Mouse (Mus musculus): Measurements from ENCODE around the gene Itgbl1. TPM values are rescaled to one million over a fixed set of nuclear protein-coding genes. Genes with fewer than 3 reads are reported as not detected.

Gene Itgbl1
- polyA plus RNA-seq, 1 experiment = 0.13 TPM

GRCm38 (mm10) chr14:123927903-123928302 is 268.1 kb downstream of the Itgbl1 start:
- Histone ChIP-seq H3K4me3 (no peak overlapping the region), H3K4me2 (ENCODE audit: low read depth) (no peak overlapping the region), H3K79me2 (ENCODE audit: control insufficient read depth, insufficient read depth) (no peaks in the 10 kb centered on the region), H3K36me3 (ENCODE audit: control insufficient read depth, insufficient read depth) (no peaks in the 10 kb centered on the region), H3K27me3 (ENCODE audit: control insufficient read depth, insufficient read depth, insufficient read length) (no peaks in the 10 kb centered on the region), H3ac (ENCODE audit: control insufficient read depth, insufficient read length) (no peak overlapping the region)
- TF ChIP-seq E2F4 (IDR thresholded peaks at IDR 0.05; ENCODE audit: insufficient read depth) (no peak), TCF12 (IDR thresholded peaks at IDR 0.05; ENCODE audit: insufficient read depth, poor library complexity, severe bottlenecking) (no peak)

GRCm38 (mm10) chr14:123966531-123966930 is 306.8 kb downstream of the Itgbl1 start:
- H3K4me3 ChIP-seq = no peak overlapping the region
- no peak overlapping the region for H3ac ChIP-seq (ENCODE audit: control insufficient read depth, insufficient read length)
- no peaks in the 10 kb centered on the region for H3K27me3 ChIP-seq (ENCODE audit: control insufficient read depth, insufficient read depth, insufficient read length)
- H3K4me2 ChIP-seq (ENCODE audit: low read depth) = no peak overlapping the region
- no peaks in the 10 kb centered on the region for H3K36me3 ChIP-seq (ENCODE audit: control insufficient read depth, insufficient read depth)
- no peaks in the 10 kb centered on the region for H3K79me2 ChIP-seq (ENCODE audit: control insufficient read depth, insufficient read depth)
- TF ChIP-seq E2F4 (IDR thresholded peaks at IDR 0.05; ENCODE audit: insufficient read depth) = no peak
- TF ChIP-seq POLR2AphosphoS2 (IDR thresholded peaks at IDR 0.05; ENCODE audit: insufficient read length, low read depth) = no peak
- no peak for TF ChIP-seq TCF12 (IDR thresholded peaks at IDR 0.05; ENCODE audit: insufficient read depth, poor library complexity, severe bottlenecking)

- TF ChIP-seq TCF3 (IDR thresholded peaks at IDR 0.05; ENCODE audit: insufficient read length, low read depth) = no peak
- no peak for TF ChIP-seq TCF12 (IDR thresholded peaks at IDR 0.05; ENCODE audit: insufficient read depth, poor library complexity, severe bottlenecking)
- TF ChIP-seq USF1 (IDR thresholded peaks at IDR 0.05; ENCODE audit: low read depth) = no peak
- Histone ChIP-seq H3K79me2 (ENCODE audit: control insufficient read depth, insufficient read depth) (no peaks in the 10 kb centered on the region), H3K4me2 (ENCODE audit: low read depth) (no peak overlapping the region), H3K36me3 (ENCODE audit: control insufficient read depth, insufficient read depth) (no peaks in the 10 kb centered on the region), H3K4me3 (no peak overlapping the region), H3K27me3 (ENCODE audit: control insufficient read depth, insufficient read depth, insufficient read length) (no peaks in the 10 kb centered on the region), H3ac (ENCODE audit: control insufficient read depth, insufficient read length) (no peak overlapping the region)
Observed at GRCm38 (mm10) chr14:123967996-123968395, 308.2 kb downstream of the Itgbl1 start.

GRCm38 (mm10) chr14:123990591-123991195 is 330.9 kb downstream of the Itgbl1 start:
- no peak overlapping the region for H3K4me2 ChIP-seq (ENCODE audit: low read depth)
- no peak overlapping the region for H3K4me3 ChIP-seq
- no peaks in the 10 kb centered on the region for H3K79me2 ChIP-seq (ENCODE audit: control insufficient read depth, insufficient read depth)
- H3K36me3 ChIP-seq (ENCODE audit: control insufficient read depth, insufficient read depth) = no peaks in the 10 kb centered on the region
- H3K27me3 ChIP-seq (ENCODE audit: control insufficient read depth, insufficient read depth, insufficient read length) = no peaks in the 10 kb centered on the region
- TF ChIP-seq TCF12 (IDR thresholded peaks at IDR 0.05; ENCODE audit: insufficient read depth, poor library complexity, severe bottlenecking) (no peak), POLR2AphosphoS2 (IDR thresholded peaks at IDR 0.05; ENCODE audit: insufficient read length, low read depth) (no peak), REST (IDR thresholded peaks at IDR 0.05; ENCODE audit: insufficient read depth, insufficient read length) (no peak), SRF (IDR thresholded peaks at IDR 0.05; ENCODE audit: control insufficient read depth, insufficient read length, low read depth) (no peak), MYOD1 (IDR thresholded peaks at IDR 0.05; ENCODE audit: control insufficient read depth in 1 of 3, insufficient read length in 2 of 3, low read depth in 2 of 3) (no peak), TCF3 (IDR thresholded peaks at IDR 0.05; ENCODE audit: insufficient read length, low read depth) (no peak), E2F4 (IDR thresholded peaks at IDR 0.05; ENCODE audit: insufficient read depth) (no peak), CEBPB (IDR thresholded peaks at IDR 0.05; ENCODE audit: insufficient read depth, poor library complexity, severe bottlenecking) (no peak), USF1 (IDR thresholded peaks at IDR 0.05; ENCODE audit: low read depth) (no peak), MYOG (IDR thresholded peaks at IDR 0.05; ENCODE audit: control insufficient read depth in 1 of 3, insufficient read depth in 1 of 3, insufficient read length in 2 of 3, low read depth in 2 of 3) (no peak), MAX (IDR thresholded peaks at IDR 0.05; ENCODE audit: low read depth) (no peak), POLR2A (IDR thresholded peaks at IDR 0.05; ENCODE audit: insufficient read length, low read depth) (no peak)
- no peak overlapping the region for H3ac ChIP-seq (ENCODE audit: control insufficient read depth, insufficient read length)

Other genes with a start within 250 kb of the Itgbl1 start
- gene Nalcn, start 32.8 kb upstream of the Itgbl1 start, polyA plus RNA-seq (2012; fragmentation: generic; extraction: Trizol) = 0.01 TPM

Measured in myocyte (in vitro differentiated cells).